Mouse (Mus musculus) kidney, embryonic 15.5 days (tissue): ENCODE data around the gene Rrp12. TPM values are rescaled to one million over a fixed set of nuclear protein-coding genes. Genes with fewer than 3 reads are reported as not detected.
"Not testable (repeated sequence)": the region's sequence is repeated elsewhere in the genome, so short reads cannot be mapped to it uniquely, and the experiment has no call there.

ENCODE experiments used
- ATAC-seq: fragments of 200-750 bp; cut with Nextera tagmentation; replicated peaks from 2 replicates; pipeline ENCODE4 v1.8.0; 2017; ENCODE audit warnings: moderate TSS enrichment; ENCODE audit not compliant: low FRiP score
- H3K27ac ChIP-seq: fragments of 300-500 bp; sonication (generic); 2 replicates; pipeline ENCODE4 v1.5.1; 2015; ENCODE audit warnings: mild to moderate bottlenecking, inconsistent platforms
- H3K27me3 ChIP-seq: fragments of 300-500 bp; sonication (generic); 2 replicates; pipeline ENCODE4 v1.6.1; 2015; ENCODE audit warnings: inconsistent platforms
- H3K36me3 ChIP-seq: fragments of 300-500 bp; sonication (generic); 2 replicates; pipeline ENCODE4 v1.6.1; 2015; ENCODE audit warnings: inconsistent platforms
- H3K4me1 ChIP-seq: fragments of 300-500 bp; sonication (generic); 2 replicates; pipeline ENCODE4 v1.6.1; 2015; ENCODE audit warnings: inconsistent platforms
- H3K4me2 ChIP-seq: fragments of 300-500 bp; sonication (generic); 2 replicates; pipeline ENCODE4 v1.6.1; 2015; ENCODE audit warnings: moderate library complexity, mild to moderate bottlenecking, inconsistent platforms
- H3K4me3 ChIP-seq: fragments of 300-500 bp; sonication (generic); replicated peaks from 2 replicates; pipeline ENCODE4 v1.5.1; 2015; ENCODE audit warnings: mild to moderate bottlenecking, inconsistent platforms
- H3K9ac ChIP-seq: fragments of 300-500 bp; sonication (generic); 2 replicates; pipeline ENCODE4 v1.6.1; 2015; ENCODE audit warnings: mild to moderate bottlenecking, inconsistent platforms
- H3K9me3 ChIP-seq: fragments of 300-500 bp; sonication (generic); replicated peaks from 2 replicates; pipeline ENCODE4 v1.6.1; 2016; ENCODE audit warnings: inconsistent platforms
- WGBS: fragments of 180-500 bp; shearing (Covaris S2); methylation state at CpG from one replicate; pipeline ENCODE4 v1.1.7; 2015; ENCODE audit warnings: mixed read lengths; 5-methylcytosine and 5-hydroxymethylcytosine counted together
- polyA plus RNA-seq: library from polyadenylated mRNA; unstranded; fragments of >200 nt; fragmentation: Nextera tagmentation; extraction: Ambion mirVana; gene quantifications from 2 replicates; pipeline ENCODE4 v1.2.1, GENCODE M21; 2015

Rrp12 gene
- polyA plus RNA-seq, 1 experiment from 2014 or later, result 18.8 TPM

- Histone ChIP-seq H3K36me3 (no peaks in the 10 kb centered on the region), H3K9me3 (no peaks in the 10 kb centered on the region), H3K4me2 (no peak overlapping the region), H3K27ac (no peak overlapping the region), H3K9ac (no peak overlapping the region), H3K4me1 (0 out of 2 replicates have a peak, but pooled peaks cover under 1% of the 10 kb centered on the region), H3K27me3 (no peaks in the 10 kb centered on the region), H3K4me3 (no peak overlapping the region)
- 34% methylated on average over 2 of the region's 2 CpGs for WGBS
- no peak for ATAC-seq
These were observed 5.7 kb upstream of the Rrp12 start for GRCm38 (mm10) chr19:41901696-41902095.

GRCm38 (mm10) chr19:41900495-41901090 is 4.6 kb upstream of the Rrp12 start:
- Histone ChIP-seq H3K27ac (no peak overlapping the region), H3K4me2 (no peak overlapping the region), H3K36me3 (no peaks in the 10 kb centered on the region), H3K9ac (no peak overlapping the region), H3K27me3 (no peaks in the 10 kb centered on the region), H3K4me3 (no peak overlapping the region), H3K9me3 (no peaks in the 10 kb centered on the region), H3K4me1 (peaks cover 5% of the 10 kb centered on the region; the same call in 1 of the 2 replicates)
- no peak for ATAC-seq
- 79% methylated on average over 8 of the region's 8 CpGs for WGBS

- ATAC-seq, result 0 out of 2 replicates have a peak, but pooled peaks have one; percentile 44
- no peak overlapping the region for H3K9ac ChIP-seq
- no peaks in the 10 kb centered on the region for H3K36me3 ChIP-seq
- no peaks in the 10 kb centered on the region for H3K9me3 ChIP-seq
- H3K27ac ChIP-seq, result no peak overlapping the region
- H3K4me3 ChIP-seq, result no peak overlapping the region
- no peaks in the 10 kb centered on the region for H3K27me3 ChIP-seq
- WGBS, result 49% methylated on average over 4 of the region's 4 CpGs
- peaks cover 16% of the 10 kb centered on the region for H3K4me1 ChIP-seq
- H3K4me2 ChIP-seq, result no peak overlapping the region
These were observed 2.9 kb upstream of the Rrp12 start for GRCm38 (mm10) chr19:41898860-41899259.

- Histone ChIP-seq H3K4me1 (peaks cover 16% of the 10 kb centered on the region), H3K9ac (peak overlapping the region; percentile 52), H3K4me3 (peak overlapping the region; percentile 96), H3K27me3 (no peaks in the 10 kb centered on the region), H3K27ac (no peak overlapping the region), H3K4me2 (peak overlapping the region; percentile 83), H3K9me3 (no peaks in the 10 kb centered on the region), H3K36me3 (peaks cover 9% of the 10 kb centered on the region)
- ATAC-seq, result peak; percentile 23; the same call in 1 of the 2 replicates
- WGBS, result 17% methylated on average over 18 of the region's 18 CpGs
These were observed 342 bp upstream of the Rrp12 start for GRCm38 (mm10) chr19:41896319-41896711.

- Histone ChIP-seq H3K27me3 (no peaks in the 10 kb centered on the region), H3K4me1 (peaks cover 16% of the 10 kb centered on the region), H3K9ac (peak overlapping the region; percentile 52), H3K4me3 (peak overlapping the region; percentile 96), H3K36me3 (peaks cover 23% of the 10 kb centered on the region), H3K27ac (no peak overlapping the region), H3K4me2 (peak overlapping the region; percentile 83), H3K9me3 (no peaks in the 10 kb centered on the region)
- 44% methylated on average over 7 of the region's 7 CpGs for WGBS
- ATAC-seq, result no peak
These were observed 1.0 kb downstream of the Rrp12 start for GRCm38 (mm10) chr19:41894959-41895358.

- Histone ChIP-seq H3K27ac (no peak overlapping the region), H3K36me3 (peaks cover 89% of the 10 kb centered on the region), H3K27me3 (no peaks in the 10 kb centered on the region), H3K9ac (no peak overlapping the region), H3K4me3 (no peak overlapping the region), H3K9me3 (no peaks in the 10 kb centered on the region), H3K4me2 (no peak overlapping the region), H3K4me1 (no peaks in the 10 kb centered on the region)
- ATAC-seq, result no peak
These were observed 7.8 kb downstream of the Rrp12 start for GRCm38 (mm10) chr19:41888191-41888590.

- no peak overlapping the region for H3K9ac ChIP-seq
These were observed 12.1 kb downstream of the Rrp12 start for GRCm38 (mm10) chr19:41883882-41884281.

GRCm38 (mm10) chr19:41881842-41882241 is 14.1 kb downstream of the Rrp12 start:
- no peak overlapping the region for H3K9ac ChIP-seq
- no peaks in the 10 kb centered on the region for H3K4me1 ChIP-seq
- no peaks in the 10 kb centered on the region for H3K9me3 ChIP-seq
- no peak overlapping the region for H3K4me2 ChIP-seq
- H3K27me3 ChIP-seq, result no peaks in the 10 kb centered on the region
- 99% methylated on average over 4 of the region's 4 CpGs for WGBS
- peaks cover 86% of the 10 kb centered on the region for H3K36me3 ChIP-seq
- H3K27ac ChIP-seq, result no peak overlapping the region
- no peak for ATAC-seq
- no peak overlapping the region for H3K4me3 ChIP-seq

More at GRCm38 (mm10) chr19:41883882-41884281, 12.1 kb downstream of the Rrp12 start:
- no peak overlapping the region for H3K27ac ChIP-seq
- no peaks in the 10 kb centered on the region for H3K9me3 ChIP-seq
- H3K4me1 ChIP-seq, result no peaks in the 10 kb centered on the region
- no peak overlapping the region for H3K4me2 ChIP-seq
- no peak overlapping the region for H3K4me3 ChIP-seq
- H3K36me3 ChIP-seq, result peaks cover 94% of the 10 kb centered on the region
- H3K27me3 ChIP-seq, result no peaks in the 10 kb centered on the region
- WGBS, result 94% methylated on average over 9 of the region's 9 CpGs
- no peak for ATAC-seq

GRCm38 (mm10) chr19:41874356-41874755 is 21.6 kb downstream of the Rrp12 start:
- WGBS, result 95% methylated on average over 14 of the region's 14 CpGs
- no peaks in the 10 kb centered on the region for H3K4me1 ChIP-seq
- H3K4me3 ChIP-seq, result no peak overlapping the region
- H3K9me3 ChIP-seq, result no peaks in the 10 kb centered on the region
- H3K27ac ChIP-seq, result no peak overlapping the region
- peaks cover 86% of the 10 kb centered on the region for H3K36me3 ChIP-seq
- no peak overlapping the region for H3K9ac ChIP-seq
- H3K27me3 ChIP-seq, result no peaks in the 10 kb centered on the region
- no peak for ATAC-seq
- H3K4me2 ChIP-seq, result no peak overlapping the region

GRCm38 (mm10) chr19:41872285-41872684 is 23.7 kb downstream of the Rrp12 start:
- H3K36me3 ChIP-seq, result peaks cover 96% of the 10 kb centered on the region
- H3K9me3 ChIP-seq, result no peaks in the 10 kb centered on the region
- no peak overlapping the region for H3K4me3 ChIP-seq
- WGBS, result 94% methylated on average over 2 of the region's 2 CpGs
- no peak overlapping the region for H3K27ac ChIP-seq
- no peaks in the 10 kb centered on the region for H3K4me1 ChIP-seq
- no peaks in the 10 kb centered on the region for H3K27me3 ChIP-seq
- no peak overlapping the region for H3K4me2 ChIP-seq
- no peak for ATAC-seq
- no peak overlapping the region for H3K9ac ChIP-seq

- H3K36me3 ChIP-seq, result peaks cover 96% of the 10 kb centered on the region
- 80% methylated on average over 5 of the region's 5 CpGs for WGBS
- not testable (repeated sequence) for ATAC-seq
These were observed 26.0 kb downstream of the Rrp12 start for GRCm38 (mm10) chr19:41869946-41870345.

GRCm38 (mm10) chr19:41869296-41869695 is 26.7 kb downstream of the Rrp12 start:
- ATAC-seq, result no peak
- Histone ChIP-seq H3K9ac (no peak overlapping the region), H3K36me3 (peaks cover 92% of the 10 kb centered on the region), H3K4me1 (no peaks in the 10 kb centered on the region), H3K4me3 (no peak overlapping the region), H3K4me2 (no peak overlapping the region), H3K9me3 (no peaks in the 10 kb centered on the region), H3K27me3 (no peaks in the 10 kb centered on the region), H3K27ac (no peak overlapping the region)
- WGBS, result 96% methylated on average over 5 of the region's 5 CpGs

More at GRCm38 (mm10) chr19:41869946-41870345, 26.0 kb downstream of the Rrp12 start:
- H3K9ac ChIP-seq, H3K4me1 ChIP-seq, H3K4me2 ChIP-seq, H3K27me3 ChIP-seq, H3K4me3 ChIP-seq, H3K9me3 ChIP-seq, H3K27ac ChIP-seq: not testable (repeated sequence)

GRCm38 (mm10) chr19:41866707-41867106 is 29.3 kb downstream of the Rrp12 start:
- H3K4me2 ChIP-seq, result no peak overlapping the region
- H3K9ac ChIP-seq, result no peak overlapping the region
- H3K27ac ChIP-seq, result no peak overlapping the region
- H3K4me3 ChIP-seq, result no peak overlapping the region
- ATAC-seq, result no peak
- no peaks in the 10 kb centered on the region for H3K9me3 ChIP-seq
- H3K4me1 ChIP-seq, result no peaks in the 10 kb centered on the region
- peaks cover 87% of the 10 kb centered on the region for H3K36me3 ChIP-seq
- 86% methylated on average over 8 of the region's 8 CpGs for WGBS
- no peaks in the 10 kb centered on the region for H3K27me3 ChIP-seq
